Mouse (Mus musculus): ENCODE results near the gene Jade2.

The Jade2 gene

GRCm38 (mm10) chr11:51857081-51857671 is at the start of gene Jade2:
Gene Jade2 (minus strand): TSS chr11:51857653.
- DNase-seq (ENCODE audit: low read depth, low spot score), result no peak

- DNase-seq (ENCODE audit: low read depth, low spot score), result no peak
Measured at GRCm38 (mm10) chr11:51904224-51904623, 46.8 kb upstream of the Jade2 start.

GRCm38 (mm10) chr11:51899691-51900090 is 42.2 kb upstream of the Jade2 start:
- no peak for DNase-seq (ENCODE audit: low read depth, low spot score)

- DNase-seq (ENCODE audit: low read depth, low spot score), result no peak
Measured at GRCm38 (mm10) chr11:51898326-51899080, 41.0 kb upstream of the Jade2 start.

- DNase-seq (ENCODE audit: low read depth, low spot score), result no peak
Measured at GRCm38 (mm10) chr11:51897311-51897710, 39.9 kb upstream of the Jade2 start.

GRCm38 (mm10) chr11:51896012-51896411 is 38.6 kb upstream of the Jade2 start:
- DNase-seq (ENCODE audit: low read depth, low spot score), result no peak

GRCm38 (mm10) chr11:51885681-51886080 is 28.2 kb upstream of the Jade2 start:
- no peak for DNase-seq (ENCODE audit: low read depth, low spot score)

GRCm38 (mm10) chr11:51884092-51884491 is 26.6 kb upstream of the Jade2 start:
- DNase-seq (ENCODE audit: low read depth, low spot score), result no peak

GRCm38 (mm10) chr11:51883670-51884069 is 26.2 kb upstream of the Jade2 start:
- DNase-seq (ENCODE audit: low read depth, low spot score), result no peak

- peak; percentile 29 for DNase-seq (ENCODE audit: low read depth, low spot score)
Measured at GRCm38 (mm10) chr11:51881776-51882175, 24.3 kb upstream of the Jade2 start.

GRCm38 (mm10) chr11:51881041-51881730 is 23.7 kb upstream of the Jade2 start:
- no peak for DNase-seq (ENCODE audit: low read depth, low spot score)

GRCm38 (mm10) chr11:51876943-51877344 is 19.5 kb upstream of the Jade2 start:
- DNase-seq (ENCODE audit: low read depth, low spot score), result no peak

- no peak for DNase-seq (ENCODE audit: low read depth, low spot score)
Measured at GRCm38 (mm10) chr11:51875792-51876195, 18.3 kb upstream of the Jade2 start.

- DNase-seq (ENCODE audit: low read depth, low spot score), result no peak
Measured at GRCm38 (mm10) chr11:51875086-51875485, 17.6 kb upstream of the Jade2 start.

GRCm38 (mm10) chr11:51874266-51875036 is 17.0 kb upstream of the Jade2 start:
- DNase-seq (ENCODE audit: low read depth, low spot score), result no peak

- no peak for DNase-seq (ENCODE audit: low read depth, low spot score)
Measured at GRCm38 (mm10) chr11:51873141-51873540, 15.7 kb upstream of the Jade2 start.

- DNase-seq (ENCODE audit: low read depth, low spot score), result no peak
Measured at GRCm38 (mm10) chr11:51867261-51867660, 9.8 kb upstream of the Jade2 start.

GRCm38 (mm10) chr11:51866020-51866419 is 8.6 kb upstream of the Jade2 start:
- DNase-seq (ENCODE audit: low read depth, low spot score), result no peak

- DNase-seq (ENCODE audit: low read depth, low spot score), result no peak
Measured at GRCm38 (mm10) chr11:51860666-51861065, 3.2 kb upstream of the Jade2 start.

- no peak for DNase-seq (ENCODE audit: low read depth, low spot score)
Measured at GRCm38 (mm10) chr11:51859561-51859960, 2.1 kb upstream of the Jade2 start.

GRCm38 (mm10) chr11:51858528-51859051 is 1.1 kb upstream of the Jade2 start:
- DNase-seq (ENCODE audit: low read depth, low spot score), result peak; percentile 83
